Mouse (Mus musculus): ENCODE measurements around the gene Oas1c. TPM values are rescaled to one million over a fixed set of nuclear protein-coding genes. Genes with fewer than 3 reads are reported as not detected.

The Oas1c gene
- polyA plus RNA-seq, 1 experiment from 2014 or later: 0.41 TPM

GRCm38 (mm10) chr5:120777478-120777877 lies 34.8 kb downstream of the Oas1c start, which contains the start of gene Oas3:
Gene Oas3 (minus strand): TSS chr5:120777661.
- no peaks in the 10 kb centered on the region for H3K4me1 ChIP-seq
- no peaks in the 10 kb centered on the region for H3K36me3 ChIP-seq (replicated peaks)
- no peaks in the 10 kb centered on the region for H3K9me3 ChIP-seq
- 82% methylated on average over 9 of the region's 9 CpGs for WGBS
- H3K27ac ChIP-seq: no peak within 1 kb of the TSS
- H3K4me3 ChIP-seq: no peak within 1 kb of the TSS
- ATAC-seq (replicated peaks): no peak
- H3K4me2 ChIP-seq: no peak within 1 kb of the TSS
- no peak within 1 kb of the TSS for H3K9ac ChIP-seq
- no peaks in the 10 kb centered on the region for H3K27me3 ChIP-seq (replicated peaks)

DNA sequence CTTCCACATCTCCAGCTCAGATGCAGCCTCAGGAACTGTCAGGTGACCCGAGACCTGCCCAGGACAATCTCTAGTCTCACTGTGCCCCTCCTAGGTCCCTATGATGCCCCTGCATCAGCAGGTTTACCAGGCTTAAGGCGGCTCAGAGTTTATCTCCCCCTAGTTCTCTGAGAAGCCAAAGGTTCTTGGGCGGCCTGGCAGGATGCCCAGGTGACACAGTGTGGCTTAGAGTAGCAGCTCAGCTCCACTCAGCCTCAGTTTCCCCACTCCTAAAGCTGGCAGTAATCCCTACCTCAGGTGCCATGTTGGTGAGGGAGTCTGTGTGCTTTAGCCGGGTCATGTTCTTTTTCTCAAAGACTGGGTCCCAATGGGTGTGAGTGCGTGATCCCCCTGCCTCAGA lies 35.5 kb downstream of the Oas1c start:
- Histone ChIP-seq H3K9me3 (no peaks in the 10 kb centered on the region), H3K4me3 (no peak overlapping the region), H3K9ac (no peak overlapping the region), H3K36me3 (replicated peaks) (no peaks in the 10 kb centered on the region), H3K4me1 (no peaks in the 10 kb centered on the region), H3K4me2 (no peak overlapping the region), H3K27me3 (replicated peaks) (no peaks in the 10 kb centered on the region), H3K27ac (no peak overlapping the region)
- ATAC-seq (replicated peaks): no peak
- WGBS: 77% methylated on average over 5 of the region's 5 CpGs

- Histone ChIP-seq H3K4me1 (no peaks in the 10 kb centered on the region), H3K4me3 (no peak overlapping the region), H3K4me2 (no peak overlapping the region), H3K27ac (no peak overlapping the region), H3K27me3 (replicated peaks) (no peaks in the 10 kb centered on the region), H3K9ac (no peak overlapping the region), H3K9me3 (no peaks in the 10 kb centered on the region), H3K36me3 (replicated peaks) (no peaks in the 10 kb centered on the region)
- ATAC-seq (replicated peaks): no peak
- 85% methylated on average over 14 of the region's 14 CpGs for WGBS
These were observed 36.9 kb downstream of the Oas1c start for GRCm38 (mm10) chr5:120775287-120775985.

DNA sequence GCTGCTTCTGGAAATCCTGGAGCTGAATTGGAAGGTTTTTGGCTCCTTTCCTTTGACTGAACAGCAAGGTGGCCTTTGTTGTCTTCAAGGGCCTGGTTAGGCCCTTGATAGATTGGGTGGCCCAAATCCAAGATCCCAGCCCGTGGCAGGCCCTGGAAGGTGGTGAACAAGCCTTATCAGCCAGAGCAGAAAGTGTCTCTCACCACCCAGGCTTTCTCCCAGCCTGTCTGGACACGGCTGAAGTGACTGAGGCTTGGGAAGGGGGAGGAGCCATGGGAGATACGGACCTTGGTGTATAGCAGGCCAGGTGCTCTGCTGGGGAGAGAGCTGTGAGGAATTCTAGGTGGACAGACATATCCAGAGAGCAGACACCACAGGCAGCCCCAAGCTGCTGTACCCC lies 42.9 kb downstream of the Oas1c start:
- WGBS: 70% methylated on average over 3 of the region's 3 CpGs
- no peak overlapping the region for H3K4me3 ChIP-seq
- no peak overlapping the region for H3K4me2 ChIP-seq
- H3K9me3 ChIP-seq: no peaks in the 10 kb centered on the region
- no peaks in the 10 kb centered on the region for H3K4me1 ChIP-seq
- H3K27ac ChIP-seq: no peak overlapping the region
- no peaks in the 10 kb centered on the region for H3K36me3 ChIP-seq (replicated peaks)
- H3K9ac ChIP-seq: no peak overlapping the region
- no peak for ATAC-seq (replicated peaks)
- no peaks in the 10 kb centered on the region for H3K27me3 ChIP-seq (replicated peaks)

DNA sequence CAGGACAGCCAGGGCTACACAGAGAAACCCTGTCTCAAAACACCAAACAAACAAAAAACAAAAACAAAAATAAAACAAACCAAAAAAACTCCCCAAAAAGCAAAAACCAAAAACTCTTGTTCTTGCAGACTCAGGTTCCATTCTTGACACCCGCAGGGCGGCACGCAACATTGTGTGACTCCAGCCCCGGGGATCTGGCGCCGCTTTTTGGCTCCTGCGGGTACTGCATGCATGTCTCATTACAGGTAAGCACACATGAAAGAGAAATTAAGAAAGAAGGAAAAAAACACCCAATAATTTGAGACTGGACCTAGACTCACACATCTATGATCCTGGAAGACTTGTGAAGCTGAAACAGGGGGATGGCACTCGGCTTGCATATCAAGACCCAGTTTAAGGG lies 47.3 kb downstream of the Oas1c start:
- H3K4me1 ChIP-seq: no peaks in the 10 kb centered on the region
- H3K4me3 ChIP-seq: no peak overlapping the region
- no peak for ATAC-seq (replicated peaks)
- H3K27me3 ChIP-seq (replicated peaks): no peaks in the 10 kb centered on the region
- WGBS: 72% methylated on average over 8 of the region's 8 CpGs
- H3K9me3 ChIP-seq: no peaks in the 10 kb centered on the region
- H3K4me2 ChIP-seq: no peak overlapping the region
- no peaks in the 10 kb centered on the region for H3K36me3 ChIP-seq (replicated peaks)
- no peak overlapping the region for H3K9ac ChIP-seq
- no peak overlapping the region for H3K27ac ChIP-seq

DNA sequence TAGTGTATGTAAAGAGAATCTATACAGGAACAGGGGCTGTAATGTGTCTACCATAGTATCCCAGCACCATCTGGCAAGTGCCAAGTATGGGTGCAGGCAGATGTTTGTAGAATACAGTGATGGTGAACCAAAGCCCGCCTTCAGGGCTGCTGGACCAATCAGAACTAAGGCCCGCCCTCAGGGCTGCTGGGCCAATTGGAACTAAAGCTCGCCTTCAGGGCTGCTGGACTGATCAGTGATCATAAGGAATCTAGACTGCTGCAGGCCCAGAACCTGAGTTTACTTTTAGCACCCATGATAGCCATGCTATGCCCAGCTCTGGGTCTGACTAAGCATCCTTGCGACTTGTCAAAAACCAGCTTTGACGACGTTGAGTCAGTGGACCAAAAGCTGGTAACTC lies 50.4 kb downstream of the Oas1c start:
- H3K9ac ChIP-seq: no peak overlapping the region
- H3K4me3 ChIP-seq: no peak overlapping the region
- H3K4me1 ChIP-seq: no peaks in the 10 kb centered on the region
- H3K4me2 ChIP-seq: 0 out of 2 replicates have a peak overlapping the region, but pooled peaks have one; percentile 6
- WGBS: 26% methylated on average over 6 of the region's 6 CpGs
- H3K27ac ChIP-seq: no peak overlapping the region
- ATAC-seq (replicated peaks): no peak
- H3K9me3 ChIP-seq: no peaks in the 10 kb centered on the region
- H3K27me3 ChIP-seq (replicated peaks): no peaks in the 10 kb centered on the region
- H3K36me3 ChIP-seq (replicated peaks): no peaks in the 10 kb centered on the region

- H3K4me3 ChIP-seq: no peak overlapping the region
- no peak for ATAC-seq (replicated peaks)
- WGBS: 86% methylated on average over 4 of the region's 4 CpGs
These were observed 58.1 kb downstream of the Oas1c start for GRCm38 (mm10) chr5:120754215-120754614.

GRCm38 (mm10) chr5:120752786-120753185 lies 59.5 kb downstream of the Oas1c start:
- H3K9ac ChIP-seq: no peak overlapping the region
- H3K27me3 ChIP-seq (replicated peaks): no peaks in the 10 kb centered on the region
- no peaks in the 10 kb centered on the region for H3K4me1 ChIP-seq
- WGBS: 83% methylated on average over 3 of the region's 3 CpGs
- H3K4me2 ChIP-seq: no peak overlapping the region
- H3K9me3 ChIP-seq: no peaks in the 10 kb centered on the region
- H3K27ac ChIP-seq: no peak overlapping the region
- ATAC-seq (replicated peaks): no peak
- H3K4me3 ChIP-seq: no peak overlapping the region
- no peaks in the 10 kb centered on the region for H3K36me3 ChIP-seq (replicated peaks)

More at GRCm38 (mm10) chr5:120754215-120754614, 58.1 kb downstream of the Oas1c start:
- Histone ChIP-seq H3K27me3 (replicated peaks) (no peaks in the 10 kb centered on the region), H3K4me1 (no peaks in the 10 kb centered on the region), H3K9ac (no peak overlapping the region), H3K36me3 (replicated peaks) (no peaks in the 10 kb centered on the region), H3K27ac (no peak overlapping the region), H3K4me2 (no peak overlapping the region), H3K9me3 (no peaks in the 10 kb centered on the region)

GRCm38 (mm10) chr5:120751206-120751605 lies 61.1 kb downstream of the Oas1c start:
- Histone ChIP-seq H3K4me1 (no peaks in the 10 kb centered on the region), H3K27me3 (replicated peaks) (no peaks in the 10 kb centered on the region), H3K4me3 (no peak overlapping the region), H3K9ac (no peak overlapping the region), H3K27ac (no peak overlapping the region), H3K4me2 (no peak overlapping the region), H3K36me3 (replicated peaks) (no peaks in the 10 kb centered on the region), H3K9me3 (no peaks in the 10 kb centered on the region)
- no peak for ATAC-seq (replicated peaks)
- WGBS: 69% methylated on average over 3 of the region's 3 CpGs

Small RNA genes within 50 kb of the gene (microRNA-seq; reads per million reads assigned to microRNA genes)
- not detected for gene Gm22907

Other genes starting within 250 kb of the Oas1c start
- 15.8 and 17.7 TPM in 2 replicates for gene Tpcn1, start 223.8 kb downstream of the Oas1c start, polyA plus RNA-seq (2015; fragmentation: Nextera tagmentation; extraction: Ambion mirVana)
- 1.7 and 1.8 TPM in 2 replicates for gene Iqcd, start 223.5 kb downstream of the Oas1c start, polyA plus RNA-seq (2015; fragmentation: Nextera tagmentation; extraction: Ambion mirVana)
- 28.3 and 30.6 TPM in 2 replicates for gene Rita1, start 199.9 kb downstream of the Oas1c start, polyA plus RNA-seq (2015; fragmentation: Nextera tagmentation; extraction: Ambion mirVana)
- 39.9 and 43.7 TPM in 2 replicates for gene Ddx54, start 199.8 kb downstream of the Oas1c start, polyA plus RNA-seq (2015; fragmentation: Nextera tagmentation; extraction: Ambion mirVana)
- 0.44 and 0.70 TPM in 2 replicates for gene Cfap73, start 178.3 kb downstream of the Oas1c start, polyA plus RNA-seq (2015; fragmentation: Nextera tagmentation; extraction: Ambion mirVana)
- gene Rasal1, start 163.7 kb downstream of the Oas1c start, polyA plus RNA-seq (2015; fragmentation: Nextera tagmentation; extraction: Ambion mirVana): 1.0 and 1.6 TPM in 2 replicates
- gene Dtx1, start 100.6 kb downstream of the Oas1c start, polyA plus RNA-seq (2015; fragmentation: Nextera tagmentation; extraction: Ambion mirVana): 64.5 and 68.9 TPM in 2 replicates
- gene Oas2, start 62.7 kb downstream of the Oas1c start, polyA plus RNA-seq (2015; fragmentation: Nextera tagmentation; extraction: Ambion mirVana): 0.43 and 0.59 TPM in 2 replicates
- 0.81 and 1.0 TPM in 2 replicates for gene Oas3, start 34.9 kb downstream of the Oas1c start, polyA plus RNA-seq (2015; fragmentation: Nextera tagmentation; extraction: Ambion mirVana)
- 0.23 and 0.28 TPM in 2 replicates for gene Oas1e, start 17.0 kb downstream of the Oas1c start, polyA plus RNA-seq (2015; fragmentation: Nextera tagmentation; extraction: Ambion mirVana)
- gene Oas1f, start 34.9 kb upstream of the Oas1c start, polyA plus RNA-seq (2015; fragmentation: Nextera tagmentation; extraction: Ambion mirVana): not detected in 2 replicates
- gene Oas1h, start 48.9 kb upstream of the Oas1c start, polyA plus RNA-seq (2015; fragmentation: Nextera tagmentation; extraction: Ambion mirVana): not detected in 2 replicates
- gene Oas1g, start 75.1 kb upstream of the Oas1c start, polyA plus RNA-seq (2015; fragmentation: Nextera tagmentation; extraction: Ambion mirVana): 0.23 and 0.55 TPM in 2 replicates
- gene Oas1a, start 95.0 kb upstream of the Oas1c start, polyA plus RNA-seq (2015; fragmentation: Nextera tagmentation; extraction: Ambion mirVana): 0.92 and 1.3 TPM in 2 replicates
- 0.10 and 0.13 TPM in 2 replicates for gene Oas1d, start 102.0 kb upstream of the Oas1c start, polyA plus RNA-seq (2015; fragmentation: Nextera tagmentation; extraction: Ambion mirVana)
- gene Rph3a, start 197.6 kb upstream of the Oas1c start, polyA plus RNA-seq (2015; fragmentation: Nextera tagmentation; extraction: Ambion mirVana): 27.9 and 30.7 TPM in 2 replicates

All from midbrain, embryonic 15.5 days (tissue).